Mouse (Mus musculus): ENCODE results near the gene Rab44. TPM values are rescaled to one million over a fixed set of nuclear protein-coding genes. Genes with fewer than 3 reads are reported as not detected.
"Not testable (repeated sequence)": the region's sequence is repeated elsewhere in the genome, so short reads cannot be mapped to it uniquely, and the experiment has no call there.

Gene Rab44
- polyA plus RNA-seq (2014; fragmentation: Nextera tagmentation; extraction: Ambion mirVana) = not detected in 2 replicates

DNA sequence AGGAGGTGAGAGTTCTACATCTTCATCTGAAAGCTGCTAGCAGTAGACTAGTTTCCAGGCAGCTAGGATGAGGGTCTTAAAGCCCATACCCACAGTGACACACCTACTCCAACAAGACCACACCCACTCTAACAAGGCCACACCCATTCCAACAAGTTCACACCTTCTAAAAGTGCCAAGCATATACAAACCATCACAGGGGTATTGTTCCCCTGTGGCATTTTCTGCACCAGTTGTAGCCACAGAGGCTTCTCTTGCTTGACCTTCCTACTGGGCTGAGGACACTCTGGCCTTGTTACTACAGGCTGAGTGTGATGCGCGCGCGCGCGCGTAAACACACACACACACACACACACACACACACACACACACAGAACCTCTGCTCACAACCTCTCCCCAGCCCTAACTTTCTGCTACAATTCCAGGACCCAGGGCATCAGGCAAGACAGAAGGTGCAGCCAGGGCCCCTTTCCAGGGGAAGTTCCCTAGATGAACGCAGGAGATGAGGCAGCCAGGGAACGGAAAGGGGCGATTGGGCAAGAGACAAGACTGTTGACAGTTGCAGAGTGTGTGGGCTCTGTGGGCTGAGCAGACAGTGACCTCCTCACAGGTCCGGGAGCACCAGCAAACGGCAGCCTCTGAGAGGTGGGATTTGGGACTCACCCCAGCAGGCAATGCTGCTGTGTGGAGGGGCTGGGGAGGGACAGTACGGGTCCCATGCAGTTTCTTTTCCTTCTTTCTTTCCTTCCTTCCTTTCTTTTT is at the start of gene Rab44:
Rab44 (plus strand) TSS at position 555 of the 762 bp plus-strand sequence.
- H3K4me1 ChIP-seq (ENCODE audit: control insufficient read depth, insufficient read depth, low read length) = no peaks in the 10 kb centered on the region
- no peak for ATAC-seq (ENCODE audit: low read depth)
- H3K4me3 ChIP-seq (ENCODE audit: low read depth, low read length) = no peak within 1 kb of the TSS
- no peaks in the 10 kb centered on the region for H3K27me3 ChIP-seq (ENCODE audit: control insufficient read depth, insufficient read depth, low read length)
- no peak within 1 kb of the TSS for H3K9ac ChIP-seq (replicated peaks; ENCODE audit: low read depth, low read length)
- H3K4me2 ChIP-seq (ENCODE audit: low read depth, low read length) = no peak within 1 kb of the TSS
- no peaks in the 10 kb centered on the region for H3K9me3 ChIP-seq (ENCODE audit: control insufficient read depth, low read length)
- WGBS = 94% methylated on average over 13 of the region's 13 CpGs
- H3K27ac ChIP-seq (ENCODE audit: low read depth, low read length) = no peak within 1 kb of the TSS
- H3K36me3 ChIP-seq (ENCODE audit: control insufficient read depth, insufficient read depth, low read length) = no peaks in the 10 kb centered on the region

DNA sequence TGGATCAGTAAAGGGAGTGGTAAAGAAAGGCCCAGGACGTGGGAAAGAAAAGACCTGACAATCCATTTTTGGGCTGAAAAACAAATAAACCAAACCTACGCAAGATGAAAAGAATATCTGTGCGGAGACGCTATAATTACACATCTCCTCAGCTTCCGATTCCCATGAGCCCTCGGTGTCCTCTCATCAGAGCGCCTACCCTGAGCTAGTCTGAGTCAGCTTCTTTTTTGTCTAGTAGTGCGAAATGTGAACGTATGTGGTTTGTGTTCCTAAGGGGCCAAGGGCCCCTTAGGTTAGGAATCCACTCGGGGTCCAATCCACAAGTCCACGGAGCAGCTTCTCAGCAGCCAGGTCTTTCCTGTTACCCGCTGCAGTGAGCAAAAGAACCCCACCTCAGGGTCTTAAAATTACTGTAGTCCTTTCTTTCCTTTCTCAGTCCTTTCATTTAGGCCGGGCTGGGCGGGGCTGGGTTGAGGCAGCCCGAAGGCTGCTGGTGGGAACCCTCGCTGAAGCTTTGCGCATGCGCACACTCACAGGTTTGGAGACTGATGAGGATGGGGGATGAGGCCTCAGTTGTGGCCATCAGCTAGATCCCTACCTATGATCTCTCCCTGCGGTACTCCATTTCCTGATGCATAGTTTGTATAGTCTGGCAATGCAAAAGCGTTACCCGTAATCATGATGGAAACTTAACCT is 48.6 kb upstream of the Rab44 start:
- no peak overlapping the region for H3K27ac ChIP-seq (ENCODE audit: low read depth, low read length)
- no peak overlapping the region for H3K9ac ChIP-seq (replicated peaks; ENCODE audit: low read depth, low read length)
- H3K4me1 ChIP-seq (ENCODE audit: control insufficient read depth, insufficient read depth, low read length) = peaks cover 5% of the 10 kb centered on the region; the same call in 1 of the 2 replicates
- H3K9me3 ChIP-seq (ENCODE audit: control insufficient read depth, low read length) = no peaks in the 10 kb centered on the region
- no peaks in the 10 kb centered on the region for H3K27me3 ChIP-seq (ENCODE audit: control insufficient read depth, insufficient read depth, low read length)
- H3K36me3 ChIP-seq (ENCODE audit: control insufficient read depth, insufficient read depth, low read length) = no peaks in the 10 kb centered on the region
- no peak overlapping the region for H3K4me2 ChIP-seq (ENCODE audit: low read depth, low read length)
- WGBS = 78% methylated on average over 21 of the region's 21 CpGs
- no peak overlapping the region for H3K4me3 ChIP-seq (ENCODE audit: low read depth, low read length)
- no peak for ATAC-seq (ENCODE audit: low read depth)

DNA sequence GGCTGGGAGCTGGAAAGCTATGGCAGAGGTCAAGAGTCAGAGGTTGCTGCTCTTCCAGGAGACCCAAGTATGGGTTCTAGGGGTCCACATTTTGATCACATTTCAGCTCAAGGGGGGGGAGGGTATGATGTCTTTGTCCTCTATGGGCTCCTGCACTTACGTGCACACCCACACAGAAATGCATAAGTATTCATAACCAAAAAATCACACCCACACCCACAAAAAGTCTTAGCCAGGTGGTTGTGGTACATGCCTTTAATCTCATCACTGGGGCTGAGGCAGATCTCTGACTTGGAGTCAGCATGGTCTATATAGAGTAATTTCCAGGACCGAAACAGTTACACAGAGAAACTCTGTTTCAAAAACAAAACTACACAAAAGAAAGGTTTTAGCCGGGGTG is 48.0 kb upstream of the Rab44 start:
- H3K4me1 ChIP-seq (ENCODE audit: control insufficient read depth, insufficient read depth, low read length) = peaks cover 5% of the 10 kb centered on the region; the same call in 1 of the 2 replicates
- 96% methylated on average over 3 of the region's 3 CpGs for WGBS
- H3K36me3 ChIP-seq (ENCODE audit: control insufficient read depth, insufficient read depth, low read length) = no peaks in the 10 kb centered on the region
- H3K9me3 ChIP-seq (ENCODE audit: control insufficient read depth, low read length) = no peaks in the 10 kb centered on the region
- no peak overlapping the region for H3K9ac ChIP-seq (replicated peaks; ENCODE audit: low read depth, low read length)
- ATAC-seq (ENCODE audit: low read depth) = no peak
- H3K4me2 ChIP-seq (ENCODE audit: low read depth, low read length) = no peak overlapping the region
- H3K4me3 ChIP-seq (ENCODE audit: low read depth, low read length) = no peak overlapping the region
- H3K27ac ChIP-seq (ENCODE audit: low read depth, low read length) = no peak overlapping the region
- no peaks in the 10 kb centered on the region for H3K27me3 ChIP-seq (ENCODE audit: control insufficient read depth, insufficient read depth, low read length)

DNA sequence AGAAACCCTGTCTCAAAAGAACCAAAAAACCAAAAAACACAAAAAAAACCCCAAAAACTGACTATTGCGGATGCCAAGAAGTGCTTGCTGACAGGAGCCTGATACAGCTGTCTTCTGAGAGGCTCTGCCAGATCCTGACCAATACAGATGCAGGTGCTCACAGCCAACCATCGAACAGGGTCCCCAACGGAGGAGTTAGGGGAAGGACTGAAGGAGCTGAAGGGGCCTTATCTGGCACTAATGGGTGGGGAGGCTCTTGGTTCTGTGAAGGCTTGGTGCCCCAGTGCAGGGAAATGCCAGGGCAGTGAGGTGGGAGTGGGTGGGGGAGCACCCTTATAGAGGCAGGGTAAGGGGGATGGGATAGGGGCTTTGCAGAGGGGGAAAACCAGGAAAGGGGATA is 46.5 kb upstream of the Rab44 start:
- not testable (repeated sequence) for H3K36me3 ChIP-seq (ENCODE audit: control insufficient read depth, insufficient read depth, low read length); H3K27ac ChIP-seq (ENCODE audit: low read depth, low read length)

DNA sequence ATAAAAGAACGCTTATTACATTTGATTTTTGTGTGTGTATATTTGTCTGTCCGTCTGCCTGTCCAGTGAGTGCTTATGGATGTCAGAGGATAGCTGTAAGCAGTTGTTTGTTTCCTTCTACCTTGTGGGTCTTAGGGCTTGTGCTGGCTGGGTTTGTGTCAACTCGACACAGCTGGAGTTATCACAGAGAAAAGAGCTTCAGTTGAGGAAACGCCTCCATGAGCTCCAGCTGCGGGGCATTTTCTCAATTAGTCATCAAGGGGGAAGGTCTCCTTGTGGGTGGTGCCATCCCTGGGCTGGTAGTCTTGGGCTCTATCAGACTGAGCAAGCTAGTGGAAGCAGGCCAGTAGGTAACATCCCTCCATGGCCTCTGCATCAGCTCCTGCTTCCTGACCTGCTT is 46.1 kb upstream of the Rab44 start:
- 64% methylated on average over 5 of the region's 5 CpGs for WGBS
- Histone ChIP-seq H3K9ac (replicated peaks; ENCODE audit: low read depth, low read length) (no peak overlapping the region), H3K4me1 (ENCODE audit: control insufficient read depth, insufficient read depth, low read length) (no peaks in the 10 kb centered on the region), H3K4me2 (ENCODE audit: low read depth, low read length) (no peak overlapping the region), H3K4me3 (ENCODE audit: low read depth, low read length) (no peak overlapping the region), H3K27ac (ENCODE audit: low read depth, low read length) (no peak overlapping the region), H3K9me3 (ENCODE audit: control insufficient read depth, low read length) (no peaks in the 10 kb centered on the region), H3K27me3 (ENCODE audit: control insufficient read depth, insufficient read depth, low read length) (no peaks in the 10 kb centered on the region), H3K36me3 (ENCODE audit: control insufficient read depth, insufficient read depth, low read length) (no peaks in the 10 kb centered on the region)
- no peak for ATAC-seq (ENCODE audit: low read depth)

More for the DNA sequence above, 46.5 kb upstream of the Rab44 start:
- not testable (repeated sequence) for H3K9ac ChIP-seq (replicated peaks; ENCODE audit: low read depth, low read length); H3K4me3 ChIP-seq (ENCODE audit: low read depth, low read length); H3K27me3 ChIP-seq (ENCODE audit: control insufficient read depth, insufficient read depth, low read length); ATAC-seq (ENCODE audit: low read depth); H3K4me1 ChIP-seq (ENCODE audit: control insufficient read depth, insufficient read depth, low read length); H3K9me3 ChIP-seq (ENCODE audit: control insufficient read depth, low read length); H3K4me2 ChIP-seq (ENCODE audit: low read depth, low read length)
- 89% methylated on average over 3 of the region's 3 CpGs for WGBS

DNA sequence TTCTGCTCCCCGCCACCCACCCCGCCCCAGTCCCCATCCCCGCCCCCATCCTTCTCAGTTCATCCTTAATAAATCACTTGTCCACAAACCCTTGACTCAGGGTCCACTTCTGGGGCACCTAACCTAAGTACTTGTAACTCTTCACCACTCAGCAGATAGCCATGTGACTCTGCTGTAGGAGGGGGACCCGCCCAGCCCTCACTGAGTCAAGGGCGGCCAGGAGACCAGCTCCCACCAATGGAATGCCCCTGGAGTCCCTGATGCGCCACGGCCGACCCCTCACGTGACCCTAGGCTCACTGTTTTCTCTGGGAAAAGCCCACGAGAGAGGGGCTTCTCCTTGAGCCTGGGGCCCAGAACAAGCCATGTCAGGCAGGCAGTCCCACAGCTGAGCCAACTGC is 44.9 kb upstream of the Rab44 start:
- Histone ChIP-seq H3K27me3 (ENCODE audit: control insufficient read depth, insufficient read depth, low read length) (no peaks in the 10 kb centered on the region), H3K36me3 (ENCODE audit: control insufficient read depth, insufficient read depth, low read length) (no peaks in the 10 kb centered on the region), H3K9ac (replicated peaks; ENCODE audit: low read depth, low read length) (no peak overlapping the region), H3K9me3 (ENCODE audit: control insufficient read depth, low read length) (no peaks in the 10 kb centered on the region), H3K4me2 (ENCODE audit: low read depth, low read length) (no peak overlapping the region), H3K27ac (ENCODE audit: low read depth, low read length) (no peak overlapping the region), H3K4me1 (ENCODE audit: control insufficient read depth, insufficient read depth, low read length) (peaks cover 3% of the 10 kb centered on the region; the same call in 1 of the 2 replicates), H3K4me3 (ENCODE audit: low read depth, low read length) (no peak overlapping the region)
- WGBS = 69% methylated on average over 10 of the region's 10 CpGs
- no peak for ATAC-seq (ENCODE audit: low read depth)

DNA sequence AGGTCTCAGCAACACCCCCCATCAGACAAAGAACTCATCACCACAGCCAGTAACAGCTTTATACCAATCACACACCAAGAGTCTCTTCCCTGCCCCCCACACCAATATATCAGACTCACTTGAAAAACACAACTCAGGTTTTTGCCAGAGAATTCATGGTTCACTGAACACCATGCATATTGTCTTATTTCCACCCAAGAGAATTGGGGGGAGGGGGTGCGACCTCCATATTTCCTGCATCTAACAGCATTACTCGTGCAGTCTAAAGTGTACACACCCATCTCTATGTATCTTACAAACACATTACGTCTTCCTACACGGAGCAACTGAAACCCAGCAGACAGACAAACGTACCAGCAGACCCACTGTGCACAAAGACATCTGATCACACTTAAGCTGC is 42.1 kb upstream of the Rab44 start:
- Histone ChIP-seq H3K4me1 (ENCODE audit: control insufficient read depth, insufficient read depth, low read length) (peaks cover 3% of the 10 kb centered on the region; the same call in 1 of the 2 replicates), H3K9ac (replicated peaks; ENCODE audit: low read depth, low read length) (no peak overlapping the region), H3K27ac (ENCODE audit: low read depth, low read length) (no peak overlapping the region), H3K9me3 (ENCODE audit: control insufficient read depth, low read length) (no peaks in the 10 kb centered on the region), H3K4me2 (ENCODE audit: low read depth, low read length) (no peak overlapping the region), H3K36me3 (ENCODE audit: control insufficient read depth, insufficient read depth, low read length) (no peaks in the 10 kb centered on the region), H3K27me3 (ENCODE audit: control insufficient read depth, insufficient read depth, low read length) (no peaks in the 10 kb centered on the region), H3K4me3 (ENCODE audit: low read depth, low read length) (no peak overlapping the region)
- no peak for ATAC-seq (ENCODE audit: low read depth)
- WGBS = 72% methylated on average over 5 of the region's 5 CpGs

DNA sequence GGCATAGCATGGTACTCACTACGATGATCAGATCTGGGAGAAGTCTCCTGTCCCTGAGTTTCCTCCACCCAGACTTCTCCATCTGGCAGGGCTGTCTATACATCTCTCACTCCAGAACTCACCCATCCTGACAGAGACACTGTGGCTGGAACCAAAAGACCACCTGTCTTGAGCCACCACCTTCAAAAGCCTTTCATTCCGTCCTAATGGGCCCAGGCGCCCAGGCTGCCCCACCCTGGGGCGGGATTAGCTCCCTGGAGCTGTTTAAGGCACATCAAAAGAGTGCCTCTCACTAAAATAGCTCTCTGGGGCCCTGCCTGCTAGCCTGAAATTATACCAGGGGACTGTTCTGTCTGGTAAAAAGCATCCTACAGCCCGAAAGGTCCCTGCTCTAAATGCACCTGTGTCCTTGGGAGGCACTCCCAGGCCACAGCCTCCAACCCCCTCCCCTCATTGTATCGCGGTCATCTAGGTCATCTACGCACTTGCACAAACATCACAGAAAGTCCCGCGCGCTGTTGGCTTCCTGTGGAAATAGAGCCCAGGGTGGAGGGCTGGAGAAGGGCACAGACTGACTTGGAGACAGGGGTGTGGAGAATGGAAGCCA is 41.1 kb upstream of the Rab44 start:
- ATAC-seq (ENCODE audit: low read depth) = no peak
- no peak overlapping the region for H3K9ac ChIP-seq (replicated peaks; ENCODE audit: low read depth, low read length)
- no peak overlapping the region for H3K4me3 ChIP-seq (ENCODE audit: low read depth, low read length)
- H3K36me3 ChIP-seq (ENCODE audit: control insufficient read depth, insufficient read depth, low read length) = no peaks in the 10 kb centered on the region
- no peak overlapping the region for H3K27ac ChIP-seq (ENCODE audit: low read depth, low read length)
- no peaks in the 10 kb centered on the region for H3K27me3 ChIP-seq (ENCODE audit: control insufficient read depth, insufficient read depth, low read length)
- no peak overlapping the region for H3K4me2 ChIP-seq (ENCODE audit: low read depth, low read length)
- no peaks in the 10 kb centered on the region for H3K9me3 ChIP-seq (ENCODE audit: control insufficient read depth, low read length)
- WGBS = 19% methylated on average over 11 of the region's 11 CpGs
- peaks cover 3% of the 10 kb centered on the region; the same call in 1 of the 2 replicates for H3K4me1 ChIP-seq (ENCODE audit: control insufficient read depth, insufficient read depth, low read length)

DNA sequence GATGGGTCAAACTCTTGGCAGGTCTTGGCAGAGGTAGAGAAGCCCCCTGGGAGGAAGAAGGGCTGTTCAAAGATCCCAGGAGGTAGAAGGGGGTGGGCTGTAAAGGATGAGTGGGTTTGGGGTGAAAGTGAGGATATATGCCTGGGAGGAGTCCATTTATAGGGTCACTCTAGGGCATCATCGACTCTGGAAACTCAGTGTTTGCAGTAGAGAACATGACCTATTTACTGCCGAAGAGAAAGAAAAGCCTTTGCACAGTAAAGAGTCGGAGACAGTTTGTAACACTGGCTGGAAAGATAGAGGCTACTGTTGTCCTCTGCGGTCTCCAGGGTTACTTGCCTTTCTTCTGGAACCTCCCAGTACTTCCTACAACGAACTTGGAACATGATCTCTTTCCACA is 40.6 kb upstream of the Rab44 start:
- Histone ChIP-seq H3K27me3 (ENCODE audit: control insufficient read depth, insufficient read depth, low read length) (no peaks in the 10 kb centered on the region), H3K27ac (ENCODE audit: low read depth, low read length) (no peak overlapping the region), H3K9ac (replicated peaks; ENCODE audit: low read depth, low read length) (no peak overlapping the region), H3K4me1 (ENCODE audit: control insufficient read depth, insufficient read depth, low read length) (peaks cover 3% of the 10 kb centered on the region; the same call in 1 of the 2 replicates), H3K4me2 (ENCODE audit: low read depth, low read length) (no peak overlapping the region), H3K9me3 (ENCODE audit: control insufficient read depth, low read length) (no peaks in the 10 kb centered on the region), H3K4me3 (ENCODE audit: low read depth, low read length) (no peak overlapping the region), H3K36me3 (ENCODE audit: control insufficient read depth, insufficient read depth, low read length) (no peaks in the 10 kb centered on the region)
- WGBS = 27% methylated on average over 5 of the region's 5 CpGs
- no peak for ATAC-seq (ENCODE audit: low read depth)
